Mouse (Mus musculus) liver, embryonic 12.5 days (tissue): ENCODE measurements around the gene Casc1. TPM values are rescaled to one million over a fixed set of nuclear protein-coding genes. Genes with fewer than 3 reads are reported as not detected.
"Not testable (repeated sequence)": the region's sequence is repeated elsewhere in the genome, so short reads cannot be mapped to it uniquely, and the experiment has no call there.

Experiments
- ATAC-seq: fragments of 200-750 bp; cut with Nextera tagmentation; 2 replicates; pipeline ENCODE4 v1.8.0; 2017; ENCODE audit warnings: moderate number of reproducible peaks, mild to moderate bottlenecking, moderate library complexity
- H3K27ac ChIP-seq: fragments of 300-500 bp; sonication (generic); 2 replicates; pipeline ENCODE4 v1.5.1; 2016; ENCODE audit warnings: mild to moderate bottlenecking
- H3K27me3 ChIP-seq: fragments of 300-500 bp; sonication (generic); replicated peaks from 2 replicates; pipeline ENCODE4 v1.6.1; 2016; ENCODE audit warnings: mild to moderate bottlenecking, moderate library complexity
- H3K36me3 ChIP-seq: fragments of 300-500 bp; sonication (generic); 2 replicates; pipeline ENCODE4 v1.6.1; 2016; ENCODE audit warnings: mild to moderate bottlenecking, moderate library complexity
- H3K4me1 ChIP-seq: fragments of 300-500 bp; sonication (generic); 2 replicates; pipeline ENCODE4 v1.6.1; 2016
- H3K4me2 ChIP-seq: fragments of 300-500 bp; sonication (generic); 2 replicates; pipeline ENCODE4 v1.6.1; 2016; ENCODE audit warnings: mild to moderate bottlenecking, moderate library complexity
- H3K4me3 ChIP-seq: fragments of 300-500 bp; sonication (generic); 2 replicates; pipeline ENCODE4 v1.5.1; 2016; ENCODE audit warnings: mild to moderate bottlenecking, moderate library complexity
- H3K9ac ChIP-seq: fragments of 300-500 bp; sonication (generic); 2 replicates; pipeline ENCODE4 v1.6.1; 2016; ENCODE audit warnings: mild to moderate bottlenecking, moderate library complexity
- H3K9me3 ChIP-seq: fragments of 300-500 bp; sonication (generic); replicated peaks from 2 replicates; pipeline ENCODE4 v1.6.1; 2016; ENCODE audit warnings: mild to moderate bottlenecking, moderate library complexity
- WGBS: fragments of 180-500 bp; shearing (Covaris S2); methylation state at CpG from one replicate; pipeline ENCODE4 v1.1.7; 2016; ENCODE audit not compliant: insufficient replicate concordance; 5-methylcytosine and 5-hydroxymethylcytosine counted together
- polyA plus RNA-seq: library from polyadenylated mRNA; unstranded; fragments of >200 nt; fragmentation: Nextera tagmentation; extraction: Ambion mirVana; gene quantifications from 2 replicates; pipeline ENCODE4 v1.2.1, GENCODE M21; 2016

The Casc1 gene
- polyA plus RNA-seq, 1 experiment from 2014 or later: 0.13 TPM

GRCm38 (mm10) chr6:145132969-145133368 is 77.8 kb downstream of the Casc1 start:
- H3K36me3 ChIP-seq, H3K9me3 ChIP-seq, H3K27me3 ChIP-seq, ATAC-seq, H3K4me2 ChIP-seq, H3K9ac ChIP-seq, H3K4me3 ChIP-seq, H3K27ac ChIP-seq: not testable (repeated sequence)
- H3K4me1 ChIP-seq: peaks cover 13% of the 10 kb centered on the region; the same call in 1 of the 2 replicates
- 71% methylated on average over 5 of the region's 5 CpGs for WGBS

GRCm38 (mm10) chr6:145131991-145132390 is 78.8 kb downstream of the Casc1 start:
- WGBS: 49% methylated on average over 5 of the region's 5 CpGs
- H3K4me2 ChIP-seq: no peak overlapping the region
- H3K9me3 ChIP-seq: peaks cover 7% of the 10 kb centered on the region; the same call in 1 of the 2 replicates
- H3K27ac ChIP-seq: no peak overlapping the region
- peaks cover 13% of the 10 kb centered on the region; the same call in 1 of the 2 replicates for H3K4me1 ChIP-seq
- no peak overlapping the region for H3K4me3 ChIP-seq
- H3K9ac ChIP-seq: no peak overlapping the region
- peak; percentile 30; the same call in 1 of the 2 replicates for ATAC-seq
- H3K36me3 ChIP-seq: 0 out of 2 replicates have a peak, but pooled peaks cover 4% of the 10 kb centered on the region
- H3K27me3 ChIP-seq: no peaks in the 10 kb centered on the region

- WGBS: 59% methylated on average over 4 of the region's 4 CpGs
- no peak overlapping the region for H3K4me2 ChIP-seq
- no peak for ATAC-seq
Measured at GRCm38 (mm10) chr6:145129563-145129962, 81.2 kb downstream of the Casc1 start.

GRCm38 (mm10) chr6:145127652-145128051 is 83.2 kb downstream of the Casc1 start:
- 0 out of 2 replicates have a peak, but pooled peaks cover 4% of the 10 kb centered on the region for H3K36me3 ChIP-seq
- no peak for ATAC-seq
- no peak overlapping the region for H3K9ac ChIP-seq
- 82% methylated on average over 3 of the region's 3 CpGs for WGBS
- H3K9me3 ChIP-seq: peaks cover 7% of the 10 kb centered on the region; the same call in 1 of the 2 replicates
- H3K4me1 ChIP-seq: peaks cover 45% of the 10 kb centered on the region
- H3K27me3 ChIP-seq: no peaks in the 10 kb centered on the region
- no peak overlapping the region for H3K27ac ChIP-seq
- H3K4me3 ChIP-seq: no peak overlapping the region
- no peak overlapping the region for H3K4me2 ChIP-seq

More at GRCm38 (mm10) chr6:145129563-145129962, 81.2 kb downstream of the Casc1 start:
- Histone ChIP-seq H3K36me3 (0 out of 2 replicates have a peak, but pooled peaks cover 4% of the 10 kb centered on the region), H3K9me3 (peaks cover 7% of the 10 kb centered on the region; the same call in 1 of the 2 replicates), H3K27ac (no peak overlapping the region), H3K9ac (no peak overlapping the region), H3K27me3 (no peaks in the 10 kb centered on the region), H3K4me1 (peaks cover 27% of the 10 kb centered on the region), H3K4me3 (no peak overlapping the region)

GRCm38 (mm10) chr6:145125591-145126113 is 85.2 kb downstream of the Casc1 start:
- no peak overlapping the region for H3K4me2 ChIP-seq
- no peak for ATAC-seq
- H3K27me3 ChIP-seq: no peaks in the 10 kb centered on the region
- H3K36me3 ChIP-seq: 0 out of 2 replicates have a peak, but pooled peaks cover 4% of the 10 kb centered on the region
- peak overlapping the region; percentile 31; the same call in 1 of the 2 replicates for H3K9ac ChIP-seq
- peaks cover 62% of the 10 kb centered on the region for H3K4me1 ChIP-seq
- WGBS: 33% methylated on average over 7 of the region's 7 CpGs
- H3K9me3 ChIP-seq: peaks cover 7% of the 10 kb centered on the region; the same call in 1 of the 2 replicates
- H3K4me3 ChIP-seq: no peak overlapping the region
- H3K27ac ChIP-seq: 0 out of 2 replicates have a peak overlapping the region, but pooled peaks have one; percentile 16

Other genes starting within 250 kb of the Casc1 start
- 0.93 and 1.5 TPM in 2 replicates for gene Bcat1, start 134.8 kb downstream of the Casc1 start, polyA plus RNA-seq
- gene Lrmp, start 95.4 kb downstream of the Casc1 start, polyA plus RNA-seq: 18.9 and 20.6 TPM in 2 replicates
- 16.6 and 16.7 TPM in 2 replicates for gene Etfrf1, start 129 bp upstream of the Casc1 start, polyA plus RNA-seq
- gene Kras, start 39.2 kb upstream of the Casc1 start, polyA plus RNA-seq: 74.5 and 75.9 TPM in 2 replicates